Mouse (Mus musculus) B cell, adult 2 months (primary cell): ENCODE data around the gene Reln.

ENCODE experiments used
- DNase-seq, 2 experiments: peaks; one replicate each; pipeline ENCODE4 v3.0.0; 2022

The Reln gene

GRCm38 (mm10) chr5:22106811-22107485 lies 237.6 kb downstream of the Reln start:
- no peak for DNase-seq

- no peak for DNase-seq
Measured at GRCm38 (mm10) chr5:22094984-22095383, 249.5 kb downstream of the Reln start.

GRCm38 (mm10) chr5:22094043-22094442 lies 250.5 kb downstream of the Reln start:
- no peak for DNase-seq

GRCm38 (mm10) chr5:22093157-22093865 lies 251.2 kb downstream of the Reln start:
- DNase-seq: no peak

GRCm38 (mm10) chr5:22080468-22080986 lies 264.0 kb downstream of the Reln start:
- DNase-seq: no peak

GRCm38 (mm10) chr5:22074971-22075370 lies 269.5 kb downstream of the Reln start:
- DNase-seq: no peak

- DNase-seq: no peak
Measured at GRCm38 (mm10) chr5:22072591-22072990, 271.9 kb downstream of the Reln start.

GRCm38 (mm10) chr5:22059251-22059650 lies 285.3 kb downstream of the Reln start:
- DNase-seq: no peak

- no peak for DNase-seq
Measured at GRCm38 (mm10) chr5:22041825-22042224, 302.7 kb downstream of the Reln start.

GRCm38 (mm10) chr5:22039375-22040149 lies 304.9 kb downstream of the Reln start:
- no peak for DNase-seq

GRCm38 (mm10) chr5:22035201-22035600 lies 309.3 kb downstream of the Reln start:
- DNase-seq: no peak

GRCm38 (mm10) chr5:22033039-22033438 lies 311.5 kb downstream of the Reln start:
- DNase-seq: no peak

GRCm38 (mm10) chr5:22031653-22032052 lies 312.8 kb downstream of the Reln start:
- no peak for DNase-seq

- no peak for DNase-seq
Measured at GRCm38 (mm10) chr5:22028379-22028778, 316.1 kb downstream of the Reln start.

- peak; percentile 41 to 43 for DNase-seq
Measured at GRCm38 (mm10) chr5:22027240-22027875, 317.1 kb downstream of the Reln start.

GRCm38 (mm10) chr5:22025746-22026145 lies 318.8 kb downstream of the Reln start:
- DNase-seq: no peak

- DNase-seq: no peak
Measured at GRCm38 (mm10) chr5:22024108-22024507, 320.4 kb downstream of the Reln start.

GRCm38 (mm10) chr5:22017896-22018295 lies 326.6 kb downstream of the Reln start:
- DNase-seq: no peak

- DNase-seq: no peak
Measured at GRCm38 (mm10) chr5:22014459-22014858, 330.0 kb downstream of the Reln start.

- peak; percentile 27 to 34 for DNase-seq
Measured at GRCm38 (mm10) chr5:22009142-22009541, 335.4 kb downstream of the Reln start.

- DNase-seq: peak; percentile 28 to 35
Measured at GRCm38 (mm10) chr5:22007304-22008059, 337.0 kb downstream of the Reln start.

GRCm38 (mm10) chr5:22003858-22004257 lies 340.6 kb downstream of the Reln start:
- DNase-seq: no peak
